Mouse (Mus musculus) kidney, embryonic 15.5 days (tissue): ENCODE measurements around the gene Srsf4. TPM values are rescaled to one million over a fixed set of nuclear protein-coding genes. Genes with fewer than 3 reads are reported as not detected.

Experiments used
- ATAC-seq: fragments of 200-750 bp; cut with Nextera tagmentation; replicated peaks from 2 replicates; pipeline ENCODE4 v1.8.0; 2017; ENCODE audit warnings: moderate TSS enrichment; ENCODE audit not compliant: low FRiP score
- H3K27ac ChIP-seq: fragments of 300-500 bp; sonication (generic); 2 replicates; pipeline ENCODE4 v1.5.1; 2015; ENCODE audit warnings: mild to moderate bottlenecking, inconsistent platforms
- H3K27me3 ChIP-seq: fragments of 300-500 bp; sonication (generic); 2 replicates; pipeline ENCODE4 v1.6.1; 2015; ENCODE audit warnings: inconsistent platforms
- H3K36me3 ChIP-seq: fragments of 300-500 bp; sonication (generic); 2 replicates; pipeline ENCODE4 v1.6.1; 2015; ENCODE audit warnings: inconsistent platforms
- H3K4me1 ChIP-seq: fragments of 300-500 bp; sonication (generic); 2 replicates; pipeline ENCODE4 v1.6.1; 2015; ENCODE audit warnings: inconsistent platforms
- H3K4me2 ChIP-seq: fragments of 300-500 bp; sonication (generic); 2 replicates; pipeline ENCODE4 v1.6.1; 2015; ENCODE audit warnings: moderate library complexity, mild to moderate bottlenecking, inconsistent platforms
- H3K4me3 ChIP-seq: fragments of 300-500 bp; sonication (generic); replicated peaks from 2 replicates; pipeline ENCODE4 v1.5.1; 2015; ENCODE audit warnings: mild to moderate bottlenecking, inconsistent platforms
- H3K9ac ChIP-seq: fragments of 300-500 bp; sonication (generic); 2 replicates; pipeline ENCODE4 v1.6.1; 2015; ENCODE audit warnings: mild to moderate bottlenecking, inconsistent platforms
- H3K9me3 ChIP-seq: fragments of 300-500 bp; sonication (generic); replicated peaks from 2 replicates; pipeline ENCODE4 v1.6.1; 2016; ENCODE audit warnings: inconsistent platforms
- WGBS: fragments of 180-500 bp; shearing (Covaris S2); methylation state at CpG from one replicate; pipeline ENCODE4 v1.1.7; 2015; ENCODE audit warnings: mixed read lengths; 5-methylcytosine and 5-hydroxymethylcytosine counted together
- polyA plus RNA-seq: library from polyadenylated mRNA; unstranded; fragments of >200 nt; fragmentation: Nextera tagmentation; extraction: Ambion mirVana; gene quantifications from 2 replicates; pipeline ENCODE4 v1.2.1, GENCODE M21; 2015

Srsf4 gene
- polyA plus RNA-seq, 1 experiment from 2014 or later = 114 TPM

DNA sequence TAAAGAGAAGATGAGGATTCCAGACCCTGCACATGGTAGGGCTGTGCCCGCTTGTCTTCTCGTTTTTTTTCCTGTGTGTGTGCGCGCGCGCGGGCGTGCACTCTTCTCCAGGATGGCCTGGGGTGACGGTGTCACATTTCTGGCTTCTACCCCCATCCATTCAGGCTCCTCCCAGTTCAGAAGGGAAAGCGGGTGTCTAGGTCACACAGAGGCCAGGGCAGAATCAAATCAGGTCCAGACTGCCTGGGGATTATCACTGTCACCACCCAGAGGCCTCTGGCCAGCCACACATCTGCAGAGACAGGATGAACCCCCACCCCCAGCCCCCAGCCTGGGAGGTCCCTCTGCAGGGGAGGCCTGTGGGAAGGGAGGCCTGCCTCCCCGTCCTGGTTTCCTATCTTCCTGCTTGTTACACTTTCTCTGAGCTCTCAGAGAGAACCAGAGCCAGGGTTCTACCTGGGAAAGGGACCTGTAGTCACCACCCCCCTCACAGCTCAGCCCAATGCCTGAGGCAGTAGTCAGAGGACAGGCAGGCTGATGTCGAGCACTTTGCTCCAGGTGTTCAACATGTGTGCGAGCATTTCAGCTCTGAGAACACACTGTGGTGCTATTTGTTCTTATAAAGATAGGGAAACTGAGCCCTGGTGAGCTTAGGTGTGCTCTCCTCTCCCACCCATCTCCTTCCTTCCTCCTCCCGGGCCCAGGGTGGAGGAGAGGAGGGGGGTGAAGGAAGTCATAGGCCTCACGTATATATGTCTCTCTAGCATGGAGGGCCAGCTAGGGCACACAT lies 45.5 kb downstream of the Srsf4 start:
- peak; percentile 17; the same call in 1 of the 2 replicates for ATAC-seq
- Histone ChIP-seq H3K27ac (peak overlapping the region; percentile 86), H3K36me3 (no peaks in the 10 kb centered on the region), H3K9me3 (no peaks in the 10 kb centered on the region), H3K4me2 (peak overlapping the region; percentile 89), H3K4me3 (no peak overlapping the region), H3K9ac (0 out of 2 replicates have a peak overlapping the region, but pooled peaks have one; percentile 12), H3K27me3 (peaks cover 64% of the 10 kb centered on the region), H3K4me1 (peaks cover 90% of the 10 kb centered on the region)
- WGBS = 12% methylated on average over 15 of the region's 15 CpGs

DNA sequence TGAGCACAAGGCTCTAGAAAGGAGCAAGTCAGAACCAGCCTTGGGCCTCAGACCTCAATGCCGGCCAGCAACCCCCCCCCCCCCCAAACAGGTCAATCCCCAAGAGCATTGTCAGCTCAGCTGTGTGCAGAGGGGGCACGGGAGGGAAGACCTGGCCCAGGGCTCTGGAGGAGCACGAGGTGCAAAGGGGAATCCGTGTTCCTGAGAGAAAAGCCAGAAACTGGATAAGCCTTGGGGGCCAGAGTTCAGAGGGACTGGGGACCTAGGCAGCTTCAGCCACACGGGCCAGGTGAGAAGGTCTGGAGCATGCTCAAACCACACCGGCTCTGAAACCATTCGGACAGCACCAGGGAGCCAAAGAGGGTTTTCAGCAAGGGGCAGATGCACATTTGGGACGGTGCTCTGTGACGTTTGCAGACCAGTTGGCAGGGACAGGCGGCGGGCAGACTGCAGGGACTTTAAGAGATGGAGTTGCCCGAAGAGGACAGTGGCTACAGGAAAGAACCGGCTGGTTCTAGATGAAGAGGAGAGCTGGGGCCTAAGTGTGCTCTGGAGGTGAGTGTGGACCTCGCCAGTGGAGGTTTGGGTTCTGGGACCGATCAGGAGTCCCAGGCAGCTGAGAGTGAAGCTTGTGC lies 46.2 kb downstream of the Srsf4 start:
- Histone ChIP-seq H3K36me3 (peaks cover under 1% of the 10 kb centered on the region), H3K4me1 (peaks cover 90% of the 10 kb centered on the region), H3K9me3 (no peaks in the 10 kb centered on the region), H3K4me3 (peak overlapping the region; percentile 69), H3K4me2 (peak overlapping the region; percentile 89), H3K9ac (peak overlapping the region; percentile 60; the same call in 1 of the 2 replicates), H3K27me3 (peaks cover 64% of the 10 kb centered on the region), H3K27ac (peak overlapping the region; percentile 86)
- WGBS = 19% methylated on average over 15 of the region's 15 CpGs
- no peak for ATAC-seq

DNA sequence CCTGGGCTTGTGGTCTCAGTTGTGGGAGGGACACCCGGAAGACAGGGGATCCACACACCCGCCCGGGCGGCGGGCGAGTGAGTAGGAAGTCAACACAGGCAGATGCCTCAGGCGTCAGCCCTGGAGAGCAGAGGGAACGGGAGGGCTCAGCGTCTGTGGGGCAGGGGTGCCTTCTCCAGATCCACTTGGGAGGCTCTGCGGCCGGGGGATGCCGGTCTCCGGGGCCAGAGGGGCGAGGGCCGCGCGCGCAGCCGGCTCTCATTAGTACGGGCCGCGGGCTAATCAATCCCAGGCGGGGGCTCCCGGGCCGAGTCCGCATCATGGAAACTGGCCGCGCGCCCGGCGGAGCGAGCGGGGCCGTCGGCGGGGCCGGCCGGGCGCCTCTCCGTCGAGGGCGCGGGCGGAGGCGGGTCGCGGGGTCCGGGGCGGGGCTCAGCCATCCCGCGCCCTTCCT lies 46.8 kb downstream of the Srsf4 start:
- Histone ChIP-seq H3K9me3 (no peaks in the 10 kb centered on the region), H3K27me3 (peaks cover 66% of the 10 kb centered on the region), H3K36me3 (peaks cover 6% of the 10 kb centered on the region), H3K4me1 (peaks cover 91% of the 10 kb centered on the region), H3K27ac (peak overlapping the region; percentile 86), H3K4me2 (peak overlapping the region; percentile 89), H3K4me3 (peak overlapping the region; percentile 69), H3K9ac (peak overlapping the region; percentile 60)
- 2% methylated on average over 51 of the region's 51 CpGs for WGBS
- no peak; the same call in 1 of the 2 replicates for ATAC-seq

GRCm38 (mm10) chr4:131920595-131921351 lies 47.4 kb downstream of the Srsf4 start:
- H3K4me3 ChIP-seq = peak overlapping the region; percentile 69
- H3K9me3 ChIP-seq = no peaks in the 10 kb centered on the region
- H3K27me3 ChIP-seq = peaks cover 63% of the 10 kb centered on the region
- peak overlapping the region; percentile 89 for H3K4me2 ChIP-seq
- H3K9ac ChIP-seq = peak overlapping the region; percentile 60
- peak; percentile 8 for ATAC-seq
- H3K36me3 ChIP-seq = peaks cover 12% of the 10 kb centered on the region
- H3K27ac ChIP-seq = peak overlapping the region; percentile 86
- under 1% methylated on average over 69 of the region's 76 CpGs for WGBS
- H3K4me1 ChIP-seq = peaks cover 91% of the 10 kb centered on the region

GRCm38 (mm10) chr4:131921461-131922346 lies 48.3 kb downstream of the Srsf4 start, which contains the start of gene Tmem200b:
Gene Tmem200b (plus strand): TSS chr4:131921771.
- Histone ChIP-seq H3K4me3 (peak within 1 kb of the TSS; percentile 69), H3K36me3 (peaks cover 19% of the 10 kb centered on the region), H3K27ac (peak within 1 kb of the TSS; percentile 86), H3K9ac (peak within 1 kb of the TSS; percentile 60), H3K9me3 (no peaks in the 10 kb centered on the region), H3K4me1 (peaks cover 89% of the 10 kb centered on the region), H3K4me2 (peak within 1 kb of the TSS; percentile 89), H3K27me3 (peaks cover 54% of the 10 kb centered on the region)
- WGBS = 2% methylated on average over 97 of the region's 130 CpGs
- ATAC-seq = no peak

GRCm38 (mm10) chr4:131922404-131922803 lies 49.0 kb downstream of the Srsf4 start:
- Histone ChIP-seq H3K4me1 (peaks cover 82% of the 10 kb centered on the region), H3K4me2 (peak overlapping the region; percentile 89), H3K36me3 (peaks cover 25% of the 10 kb centered on the region), H3K27ac (no peak overlapping the region), H3K9me3 (no peaks in the 10 kb centered on the region), H3K9ac (peak overlapping the region; percentile 60; the same call in 1 of the 2 replicates), H3K4me3 (peak overlapping the region; percentile 69), H3K27me3 (peaks cover 47% of the 10 kb centered on the region)
- 66% methylated on average over 15 of the region's 15 CpGs for WGBS
- ATAC-seq = no peak

GRCm38 (mm10) chr4:131924096-131924810 lies 50.8 kb downstream of the Srsf4 start:
- no peak overlapping the region for H3K9ac ChIP-seq
- no peak for ATAC-seq
- no peak overlapping the region for H3K4me3 ChIP-seq
- peaks cover 36% of the 10 kb centered on the region for H3K27me3 ChIP-seq
- WGBS = 52% methylated on average over 6 of the region's 6 CpGs
- no peak overlapping the region for H3K27ac ChIP-seq
- H3K36me3 ChIP-seq = peaks cover 42% of the 10 kb centered on the region
- H3K9me3 ChIP-seq = no peaks in the 10 kb centered on the region
- H3K4me1 ChIP-seq = peaks cover 65% of the 10 kb centered on the region
- H3K4me2 ChIP-seq = no peak overlapping the region

GRCm38 (mm10) chr4:131929146-131929545 lies 55.7 kb downstream of the Srsf4 start:
- Histone ChIP-seq H3K27me3 (peaks cover 2% of the 10 kb centered on the region; the same call in 1 of the 2 replicates), H3K4me2 (no peak overlapping the region), H3K27ac (no peak overlapping the region), H3K36me3 (peaks cover 86% of the 10 kb centered on the region), H3K4me3 (no peak overlapping the region), H3K4me1 (peaks cover 24% of the 10 kb centered on the region), H3K9me3 (no peaks in the 10 kb centered on the region), H3K9ac (no peak overlapping the region)
- ATAC-seq = no peak
- 87% methylated on average over 6 of the region's 6 CpGs for WGBS

GRCm38 (mm10) chr4:131939459-131939858 lies 66.0 kb downstream of the Srsf4 start:
- 70% methylated on average over 2 of the region's 2 CpGs for WGBS
- Histone ChIP-seq H3K4me1 (no peaks in the 10 kb centered on the region), H3K4me2 (no peak overlapping the region), H3K36me3 (peaks cover 26% of the 10 kb centered on the region), H3K27ac (no peak overlapping the region), H3K4me3 (no peak overlapping the region), H3K27me3 (no peaks in the 10 kb centered on the region), H3K9ac (no peak overlapping the region), H3K9me3 (no peaks in the 10 kb centered on the region)
- ATAC-seq = no peak

DNA sequence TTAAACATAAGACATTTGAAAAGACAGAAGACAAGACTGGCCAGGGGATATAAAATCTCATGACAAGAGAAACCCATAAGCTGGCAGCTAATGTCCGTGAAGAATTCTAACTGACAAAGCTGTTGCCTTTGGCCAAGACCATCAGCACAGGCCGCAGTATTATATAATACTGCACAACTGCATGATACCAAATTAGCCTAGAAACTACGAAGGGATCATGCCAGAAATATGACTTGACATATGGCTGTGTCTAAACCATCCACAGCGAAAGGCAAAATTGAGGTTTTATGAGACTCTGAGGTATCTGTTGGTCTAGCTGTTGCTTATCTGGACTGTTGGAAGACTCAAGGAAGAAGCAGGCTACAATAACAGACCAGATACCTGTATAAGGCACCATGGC lies 67.4 kb downstream of the Srsf4 start:
- H3K36me3 ChIP-seq = peaks cover 12% of the 10 kb centered on the region; the same call in 1 of the 2 replicates
- H3K27ac ChIP-seq = no peak overlapping the region
- peaks cover 6% of the 10 kb centered on the region; the same call in 1 of the 2 replicates for H3K4me1 ChIP-seq
- H3K9me3 ChIP-seq = no peaks in the 10 kb centered on the region
- no peak overlapping the region for H3K9ac ChIP-seq
- WGBS = 92% methylated on average over 4 of the region's 4 CpGs
- H3K4me2 ChIP-seq = no peak overlapping the region
- no peak overlapping the region for H3K4me3 ChIP-seq
- no peaks in the 10 kb centered on the region for H3K27me3 ChIP-seq
- no peak for ATAC-seq
